Mouse (Mus musculus) midbrain, embryonic 11.5 days (tissue): ENCODE measurements around the gene Tsku. TPM values are rescaled to one million over a fixed set of nuclear protein-coding genes. Genes with fewer than 3 reads are reported as not detected.

Experiments
- ATAC-seq: fragments of 200-750 bp; cut with Nextera tagmentation; 2 replicates; pipeline ENCODE4 v1.8.0; 2017; ENCODE audit warnings: moderate TSS enrichment, moderate library complexity; ENCODE audit not compliant: low FRiP score
- DNase-seq: peaks from one replicate; pipeline ENCODE4 v3.0.0; 2015; ENCODE audit warnings: low spot score; ENCODE audit errors: missing footprints
- H3K27ac ChIP-seq: fragments of 300-500 bp; sonication (generic); 2 replicates; pipeline ENCODE4 v1.5.1; 2014; ENCODE audit warnings: low read depth, low read length
- H3K27me3 ChIP-seq: fragments of 300-500 bp; sonication (generic); 2 replicates; pipeline ENCODE4 v1.6.1; 2014; ENCODE audit warnings: mild to moderate bottlenecking, low read length, moderate library complexity, mixed read lengths; ENCODE audit not compliant: control insufficient read depth, insufficient read depth
- H3K36me3 ChIP-seq: fragments of 300-500 bp; sonication (generic); 2 replicates; pipeline ENCODE4 v1.6.1; 2014; ENCODE audit warnings: mild to moderate bottlenecking, low read length, moderate library complexity, mixed read lengths; ENCODE audit not compliant: control insufficient read depth, insufficient read depth
- H3K4me1 ChIP-seq: fragments of 300-500 bp; sonication (generic); 2 replicates; pipeline ENCODE4 v1.6.1; 2014; ENCODE audit warnings: low read length; ENCODE audit not compliant: control insufficient read depth, insufficient read depth
- H3K4me2 ChIP-seq: fragments of 300-500 bp; sonication (generic); 2 replicates; pipeline ENCODE4 v1.6.1; 2014; ENCODE audit warnings: mild to moderate bottlenecking, moderate library complexity
- H3K4me3 ChIP-seq: fragments of 300-500 bp; sonication (generic); 2 replicates; pipeline ENCODE4 v1.5.1; 2014; ENCODE audit warnings: low read depth, low read length
- H3K9ac ChIP-seq: fragments of 300-500 bp; sonication (generic); 2 replicates; pipeline ENCODE4 v1.6.1; 2014; ENCODE audit warnings: low read length
- H3K9me3 ChIP-seq: fragments of 300-500 bp; sonication (generic); 2 replicates; pipeline ENCODE4 v1.6.1; 2016; ENCODE audit warnings: low read length; ENCODE audit not compliant: control insufficient read depth
- WGBS: fragments of 180-500 bp; shearing (Covaris S2); extraction: QIAGEN DNeasy Blood & Tissue Kit; methylation state at CpG from one replicate; pipeline ENCODE4 v1.1.7; 2014; 5-methylcytosine and 5-hydroxymethylcytosine counted together
- polyA plus RNA-seq: library from polyadenylated mRNA; unstranded; fragments of >200 nt; fragmentation: Nextera tagmentation; extraction: Ambion mirVana; gene quantifications from 2 replicates; pipeline ENCODE4 v1.2.1, GENCODE M21; 2014

The Tsku gene
- polyA plus RNA-seq, 1 experiment from 2014 or later = 7.3 TPM

GRCm38 (mm10) chr7:98341475-98341874, 19.7 kb downstream of the Tsku start:
- Histone ChIP-seq H3K27me3 (no peaks in the 10 kb centered on the region), H3K27ac (no peak overlapping the region), H3K9ac (peak overlapping the region; percentile 58), H3K4me1 (no peaks in the 10 kb centered on the region), H3K9me3 (no peaks in the 10 kb centered on the region), H3K36me3 (no peaks in the 10 kb centered on the region), H3K4me3 (peak overlapping the region; percentile 21; the same call in 1 of the 2 replicates), H3K4me2 (peak overlapping the region; percentile 52)
- DNase-seq (peak; percentile 99), ATAC-seq (peak; percentile 88)
- WGBS = 1% methylated on average over 13 of the region's 13 CpGs

- no peak overlapping the region for H3K4me3 ChIP-seq
- H3K36me3 ChIP-seq = no peaks in the 10 kb centered on the region
- H3K4me2 ChIP-seq = no peak overlapping the region
- H3K4me1 ChIP-seq = no peaks in the 10 kb centered on the region
- no peak overlapping the region for H3K27ac ChIP-seq
- WGBS = 88% methylated on average over 5 of the region's 5 CpGs
- no peak overlapping the region for H3K9ac ChIP-seq
- DNase-seq (no peak), ATAC-seq (no peak)
- H3K27me3 ChIP-seq = no peaks in the 10 kb centered on the region
- no peaks in the 10 kb centered on the region for H3K9me3 ChIP-seq
These were observed 20.8 kb downstream of the Tsku start for GRCm38 (mm10) chr7:98340343-98340742.

GRCm38 (mm10) chr7:98333987-98334386, 27.1 kb downstream of the Tsku start:
- 78% methylated on average over 3 of the region's 3 CpGs for WGBS
- H3K4me1 ChIP-seq = no peaks in the 10 kb centered on the region
- no peak overlapping the region for H3K4me2 ChIP-seq
- H3K27me3 ChIP-seq = no peaks in the 10 kb centered on the region
- H3K4me3 ChIP-seq = no peak overlapping the region
- H3K27ac ChIP-seq = no peak overlapping the region
- H3K9ac ChIP-seq = no peak overlapping the region
- H3K36me3 ChIP-seq = no peaks in the 10 kb centered on the region
- DNase-seq (peak; percentile 14), ATAC-seq (no peak)
- no peaks in the 10 kb centered on the region for H3K9me3 ChIP-seq

GRCm38 (mm10) chr7:98333507-98333906, 27.6 kb downstream of the Tsku start:
- Histone ChIP-seq H3K27ac (no peak overlapping the region), H3K9me3 (no peaks in the 10 kb centered on the region), H3K4me1 (no peaks in the 10 kb centered on the region), H3K9ac (no peak overlapping the region), H3K36me3 (no peaks in the 10 kb centered on the region), H3K4me3 (no peak overlapping the region), H3K27me3 (no peaks in the 10 kb centered on the region), H3K4me2 (no peak overlapping the region)
- 86% methylated on average over 5 of the region's 5 CpGs for WGBS
- no peak for ATAC-seq
- DNase-seq = peak; percentile 21

GRCm38 (mm10) chr7:98332678-98333397, 28.3 kb downstream of the Tsku start:
- no peaks in the 10 kb centered on the region for H3K4me1 ChIP-seq
- no peak overlapping the region for H3K27ac ChIP-seq
- DNase-seq (peak; percentile 14), ATAC-seq (no peak)
- no peaks in the 10 kb centered on the region for H3K9me3 ChIP-seq
- no peaks in the 10 kb centered on the region for H3K36me3 ChIP-seq
- no peaks in the 10 kb centered on the region for H3K27me3 ChIP-seq
- H3K4me3 ChIP-seq = no peak overlapping the region
- no peak overlapping the region for H3K9ac ChIP-seq
- H3K4me2 ChIP-seq = no peak overlapping the region
- WGBS = 77% methylated on average over 5 of the region's 5 CpGs

GRCm38 (mm10) chr7:98331932-98332331, 29.2 kb downstream of the Tsku start:
- ATAC-seq (no peak), DNase-seq (no peak)
- Histone ChIP-seq H3K4me2 (no peak overlapping the region), H3K27ac (no peak overlapping the region), H3K27me3 (no peaks in the 10 kb centered on the region), H3K9ac (no peak overlapping the region), H3K9me3 (no peaks in the 10 kb centered on the region), H3K36me3 (no peaks in the 10 kb centered on the region), H3K4me1 (no peaks in the 10 kb centered on the region), H3K4me3 (no peak overlapping the region)
- 73% methylated on average over 3 of the region's 3 CpGs for WGBS

GRCm38 (mm10) chr7:98330375-98331002, 30.6 kb downstream of the Tsku start:
- 98% methylated on average over 2 of the region's 2 CpGs for WGBS
- DNase-seq = peak; percentile 54
- Histone ChIP-seq H3K4me1 (no peaks in the 10 kb centered on the region), H3K9ac (no peak overlapping the region), H3K36me3 (no peaks in the 10 kb centered on the region), H3K27ac (no peak overlapping the region), H3K9me3 (no peaks in the 10 kb centered on the region), H3K4me3 (no peak overlapping the region), H3K27me3 (no peaks in the 10 kb centered on the region), H3K4me2 (no peak overlapping the region)
- no peak for ATAC-seq

- no peak for ATAC-seq
- Histone ChIP-seq H3K4me3 (no peak overlapping the region), H3K9me3 (no peaks in the 10 kb centered on the region), H3K4me2 (no peak overlapping the region), H3K4me1 (no peaks in the 10 kb centered on the region), H3K36me3 (no peaks in the 10 kb centered on the region), H3K27ac (no peak overlapping the region), H3K27me3 (no peaks in the 10 kb centered on the region), H3K9ac (no peak overlapping the region)
- peak; percentile 2 for DNase-seq
- WGBS = 83% methylated on average over 7 of the region's 7 CpGs
These were observed 31.3 kb downstream of the Tsku start for GRCm38 (mm10) chr7:98329651-98330374.

GRCm38 (mm10) chr7:98328311-98328710, 32.8 kb downstream of the Tsku start:
- no peaks in the 10 kb centered on the region for H3K27me3 ChIP-seq
- DNase-seq (peak; percentile 67), ATAC-seq (no peak)
- H3K4me2 ChIP-seq = no peak overlapping the region
- H3K9ac ChIP-seq = no peak overlapping the region
- WGBS = 51% methylated on average over 2 of the region's 2 CpGs
- H3K4me1 ChIP-seq = no peaks in the 10 kb centered on the region
- no peaks in the 10 kb centered on the region for H3K9me3 ChIP-seq
- no peaks in the 10 kb centered on the region for H3K36me3 ChIP-seq
- no peak overlapping the region for H3K4me3 ChIP-seq
- no peak overlapping the region for H3K27ac ChIP-seq
